Mouse (Mus musculus) ovary, postnatal 10 days (tissue): ENCODE measurements around the gene U2af1l4.

ENCODE experiments used
- DNase-seq: peaks from one replicate; pipeline ENCODE4 v3.0.0; 2022; ENCODE audit warnings: low spot score

The U2af1l4 gene

DNA sequence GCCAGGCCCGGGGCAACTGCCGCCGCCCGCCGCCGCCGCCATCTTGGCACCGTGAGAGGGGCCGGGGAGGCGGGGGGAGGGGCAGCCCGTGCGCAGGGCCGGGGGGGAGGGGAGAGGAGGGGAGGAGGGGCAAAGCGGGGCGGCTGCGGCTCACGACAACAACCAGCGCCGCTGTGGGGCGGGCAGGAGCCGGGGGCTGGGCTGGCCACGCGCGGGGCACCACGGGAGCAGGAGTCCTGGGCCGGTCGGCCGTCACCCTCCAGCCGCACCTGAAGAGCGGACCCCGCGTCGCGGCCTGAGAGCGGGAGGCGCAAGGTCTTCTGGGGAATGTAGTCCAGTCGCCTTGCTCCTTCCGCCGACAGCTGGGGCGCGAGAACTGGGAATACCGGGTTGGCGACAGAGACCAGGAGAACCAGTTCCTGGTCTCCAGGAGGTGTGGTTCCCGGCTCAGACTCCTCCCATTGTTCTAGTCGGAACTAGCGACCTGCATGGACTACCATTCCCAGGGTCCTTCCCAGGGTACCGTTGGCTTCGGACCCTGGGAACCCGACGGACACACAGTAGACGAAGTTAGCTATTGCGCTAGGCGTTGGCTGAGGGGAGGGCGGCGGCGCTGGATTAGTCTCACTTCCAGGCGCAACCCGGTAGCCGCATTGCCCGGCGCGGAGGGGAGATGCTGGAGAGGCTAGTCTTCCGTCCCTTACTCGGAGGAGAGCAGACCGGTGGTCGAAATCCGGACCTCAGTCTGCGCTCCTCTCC lies 25.8 kb downstream of the U2af1l4 start, which contains the start of gene Kmt2b:
Gene Kmt2b (minus strand): TSS at position 51 of the 759 bp plus-strand sequence.
- peak; percentile 89 for DNase-seq

DNA sequence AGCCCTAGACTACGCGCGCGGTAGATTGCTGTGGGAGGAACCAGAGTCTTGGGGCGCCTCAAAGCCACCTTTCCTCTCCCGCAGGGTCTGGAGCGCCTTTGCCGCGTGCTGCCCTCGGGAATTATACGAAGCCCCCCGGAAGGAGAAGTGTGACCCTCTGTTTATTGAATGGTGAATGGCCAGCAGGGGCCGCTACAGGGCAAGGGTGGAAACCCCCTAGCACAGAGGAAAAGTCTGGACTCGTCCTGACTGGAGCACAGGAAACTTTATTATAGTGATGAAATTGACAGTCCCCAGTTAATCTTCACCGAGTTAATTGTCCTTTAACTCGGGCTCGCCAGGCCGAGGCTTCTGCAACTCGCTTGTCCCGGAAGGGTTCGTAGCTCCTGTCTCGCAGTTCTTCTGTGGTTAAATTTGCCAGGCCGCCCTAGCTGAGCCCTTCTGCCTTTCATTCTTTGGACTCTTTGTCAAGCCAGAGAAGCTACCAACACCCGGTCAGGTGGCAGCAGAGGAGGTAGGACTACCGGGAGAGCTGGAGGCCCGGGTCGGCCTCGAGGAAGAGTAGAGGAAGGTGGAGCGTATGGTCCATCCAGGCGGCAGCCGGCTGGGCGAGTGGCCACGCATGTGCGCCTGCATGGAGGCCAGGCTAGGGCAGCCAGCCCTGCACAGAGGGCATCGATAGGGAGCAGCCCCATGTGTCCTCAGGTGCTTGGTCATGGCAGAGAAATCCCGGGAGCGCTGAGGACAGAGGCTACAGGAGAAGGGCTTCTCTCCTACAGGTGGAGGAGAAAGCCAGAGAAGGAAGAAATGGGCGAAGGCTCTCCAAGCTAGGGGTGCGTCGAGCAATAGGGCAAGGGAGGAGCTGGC lies 26.6 kb downstream of the U2af1l4 start:
- DNase-seq: peak; percentile 69

DNA sequence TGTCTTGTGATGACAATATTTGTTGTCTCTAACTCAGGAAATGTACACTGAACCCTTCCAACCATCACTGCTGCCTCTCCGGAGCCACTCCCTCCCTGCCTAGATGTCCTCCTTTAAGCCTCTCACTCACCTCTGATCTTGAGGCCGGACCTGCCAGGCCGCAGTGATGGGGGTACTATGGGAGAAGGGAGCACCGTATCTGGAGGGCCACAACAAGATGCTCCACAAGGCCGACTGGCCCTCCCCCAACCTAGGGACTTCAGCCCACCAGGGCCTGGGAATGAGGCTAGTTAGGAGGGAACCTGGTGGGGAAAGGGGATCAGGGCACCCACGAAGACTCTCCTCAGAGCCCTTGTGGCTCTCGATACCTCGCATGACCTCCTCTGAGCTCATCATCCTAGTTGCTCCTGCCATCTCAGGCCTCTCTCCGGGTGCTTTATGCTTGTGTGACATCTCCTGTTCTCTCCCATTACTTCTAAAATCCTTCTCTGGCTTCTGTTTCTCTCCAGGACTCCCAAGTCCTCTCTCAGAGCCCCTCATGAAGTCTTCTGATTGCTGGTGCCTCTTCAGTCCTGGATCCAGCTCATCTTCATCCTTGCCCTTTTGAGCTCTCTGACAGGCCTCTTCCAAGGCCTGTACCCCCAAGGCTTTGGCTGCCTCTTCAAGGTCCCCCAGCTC lies 28.0 kb downstream of the U2af1l4 start:
- DNase-seq: no peak

DNA sequence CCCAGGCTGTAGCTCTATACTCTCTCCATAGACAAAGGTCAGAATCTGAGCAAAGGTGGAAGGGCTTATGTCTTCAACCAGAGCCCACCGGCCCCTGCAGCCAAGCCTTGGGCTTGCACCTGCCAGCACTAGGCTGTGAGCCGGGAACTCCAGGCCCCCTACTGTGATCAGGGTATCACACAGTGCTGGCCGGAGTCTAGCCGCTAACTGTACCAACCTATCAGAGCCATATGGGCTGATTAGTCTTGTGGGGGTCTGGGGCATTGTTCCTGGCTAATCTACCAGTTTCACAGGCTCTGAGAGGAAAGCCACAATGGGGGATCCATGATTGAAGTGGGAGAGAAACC lies 28.5 kb downstream of the U2af1l4 start:
- DNase-seq: no peak

DNA sequence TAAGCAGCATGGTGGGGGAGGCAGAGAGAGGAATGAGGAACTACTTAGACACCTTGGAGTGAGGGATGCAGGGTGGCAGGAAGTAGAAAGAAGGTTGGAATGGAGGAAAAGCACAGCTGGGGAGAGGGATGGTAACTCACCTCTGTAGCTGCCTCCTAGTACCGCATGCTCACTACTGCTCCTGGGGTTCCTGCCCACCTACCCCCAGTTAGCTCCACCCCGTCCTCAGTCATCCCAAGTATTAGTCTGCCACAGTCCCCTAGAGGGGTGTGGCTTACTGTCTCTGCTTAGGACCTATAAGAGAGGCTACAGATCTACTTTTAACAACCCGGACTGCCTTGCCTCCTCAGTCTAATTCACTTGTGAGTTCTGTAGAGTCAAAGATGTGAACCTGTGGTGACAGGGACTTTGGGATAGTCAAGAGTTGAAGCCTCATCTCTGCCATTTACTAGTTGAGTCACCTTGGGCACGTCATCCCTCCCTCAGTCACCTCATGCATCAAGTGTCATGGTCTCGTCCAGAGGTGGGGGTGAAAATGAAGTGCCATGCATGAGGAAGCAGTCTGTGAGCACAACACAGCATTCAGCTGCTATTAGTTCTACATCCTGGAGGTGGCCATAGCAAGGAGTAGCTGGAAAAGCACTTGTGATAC lies 29.8 kb downstream of the U2af1l4 start:
- DNase-seq: no peak

DNA sequence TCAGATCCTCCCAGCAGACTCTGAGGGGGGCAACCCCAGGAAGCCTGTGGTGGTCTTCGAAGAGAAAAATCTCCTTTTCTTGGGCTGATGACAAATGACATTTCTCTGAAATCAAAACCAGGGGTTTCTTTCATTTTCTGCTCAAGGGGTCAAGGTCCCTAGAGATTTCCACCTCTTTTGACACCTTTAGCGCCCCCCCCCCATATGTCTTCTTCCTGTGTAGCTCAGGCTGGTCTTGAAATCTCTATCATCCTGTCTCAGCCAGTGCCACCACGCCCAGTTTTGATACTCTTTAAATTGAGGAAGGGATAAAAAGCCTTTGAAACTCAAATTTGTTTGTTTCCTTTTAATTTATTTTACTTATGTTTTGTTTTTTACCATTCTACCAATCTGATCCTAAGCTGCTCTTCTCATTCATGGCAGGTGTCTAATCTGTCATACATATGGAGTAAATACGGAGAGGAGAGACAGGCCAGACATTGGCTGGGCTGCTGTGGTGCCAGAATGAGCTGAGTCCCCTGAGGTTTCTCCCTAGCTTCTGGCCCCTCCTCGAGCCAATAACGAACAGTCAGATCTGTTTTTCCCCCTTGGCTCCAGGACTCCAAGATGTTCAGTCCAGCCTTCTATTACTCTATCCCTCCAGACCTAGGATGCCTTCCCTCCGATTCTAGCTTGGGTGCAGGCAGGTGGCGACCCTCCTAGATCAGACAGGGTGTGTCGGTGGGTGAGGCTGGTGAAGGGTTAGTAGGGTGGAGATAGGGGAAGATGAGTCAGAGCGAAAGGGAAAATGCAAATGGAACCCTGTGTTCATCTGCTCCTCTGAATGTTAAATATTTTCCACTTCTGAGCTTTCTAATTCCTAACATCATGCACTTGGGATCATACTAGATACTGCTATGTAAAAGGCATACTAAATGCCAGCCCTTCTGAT lies 30.7 kb downstream of the U2af1l4 start:
- DNase-seq: no peak

DNA sequence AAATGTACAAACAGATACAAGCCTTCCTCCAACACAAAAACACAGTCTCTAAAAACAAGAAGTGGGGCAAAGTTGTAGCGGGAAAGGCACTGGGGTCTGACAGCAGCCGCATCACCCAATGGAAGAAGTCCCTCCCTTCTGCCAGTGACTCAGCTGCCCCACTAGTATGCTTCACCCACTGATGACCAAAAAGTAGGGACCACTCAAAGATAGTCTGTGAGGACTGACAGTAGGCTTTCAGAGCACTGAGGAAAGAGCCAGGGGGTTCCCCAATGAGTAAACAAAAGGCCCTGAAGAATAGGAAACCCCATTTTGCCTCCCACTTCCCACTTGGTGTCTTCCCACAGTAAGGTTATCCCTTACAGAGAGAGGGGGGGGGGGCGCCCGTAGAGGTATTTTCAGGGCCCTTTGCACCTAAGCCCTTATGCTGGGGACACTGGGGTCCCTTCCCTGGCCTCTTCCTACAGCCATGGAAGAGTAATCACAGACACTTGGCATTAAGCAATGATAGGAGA lies 31.5 kb downstream of the U2af1l4 start:
- no peak for DNase-seq

DNA sequence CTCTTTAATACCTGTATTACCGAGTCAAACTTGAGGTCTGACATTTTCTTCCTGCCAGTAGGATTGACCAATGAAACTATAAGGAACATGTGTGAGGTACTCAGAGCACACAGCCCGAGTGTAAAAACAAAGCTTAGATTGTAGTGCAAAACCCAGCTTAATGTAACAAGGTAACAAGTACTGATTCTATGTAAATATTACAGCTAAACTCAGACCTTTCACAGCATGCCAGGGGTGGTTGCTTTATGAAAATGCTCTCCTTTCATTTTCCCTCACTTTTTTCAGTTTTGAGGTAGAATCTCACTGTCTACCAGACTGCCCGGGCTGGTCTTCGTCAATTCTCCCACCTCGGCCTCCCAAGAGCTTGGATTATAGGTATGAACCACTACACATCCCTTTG lies 33.0 kb downstream of the U2af1l4 start:
- DNase-seq: no peak

DNA sequence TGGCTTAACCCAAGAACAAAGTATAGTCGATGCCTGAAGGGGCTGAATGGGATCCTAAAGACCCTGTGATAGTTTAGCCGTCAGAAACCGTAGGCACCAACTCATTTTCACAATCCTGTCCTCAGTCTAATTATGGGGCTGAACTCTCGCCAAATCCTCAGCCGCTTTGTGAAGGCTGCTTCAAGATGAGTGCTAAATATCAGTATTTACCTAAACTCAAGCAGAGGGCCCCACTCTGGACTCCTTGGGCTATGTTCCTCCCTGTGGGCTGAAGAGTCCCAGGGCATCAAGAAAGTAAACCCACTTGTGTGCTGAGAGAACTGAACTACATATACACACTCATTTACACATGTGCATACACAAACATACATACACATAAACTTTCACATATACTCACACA lies 33.7 kb downstream of the U2af1l4 start:
- DNase-seq: no peak

DNA sequence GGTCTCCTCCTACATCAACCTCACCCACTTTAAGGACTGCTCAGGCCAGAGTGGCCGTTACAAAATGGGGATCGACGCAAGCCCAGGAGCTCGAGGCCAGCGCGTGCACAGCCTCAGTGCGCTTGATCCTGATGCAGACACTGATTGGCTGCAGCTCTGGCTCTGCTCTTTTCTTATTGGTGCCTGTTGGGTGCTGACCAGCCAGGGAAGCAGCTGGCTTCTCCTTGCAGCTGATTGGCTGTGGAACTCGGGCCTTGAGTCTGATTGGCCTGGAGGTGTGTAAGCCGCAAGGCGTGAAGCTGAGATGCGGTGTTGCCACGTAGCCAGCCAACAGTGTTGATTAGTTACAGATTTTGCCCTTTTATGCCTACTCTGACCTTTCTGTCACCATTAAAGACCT lies 35.7 kb downstream of the U2af1l4 start, which contains the start of gene Zbtb32:
Gene Zbtb32 (minus strand): TSS at position 124 of the 400 bp plus-strand sequence.
- no peak for DNase-seq

DNA sequence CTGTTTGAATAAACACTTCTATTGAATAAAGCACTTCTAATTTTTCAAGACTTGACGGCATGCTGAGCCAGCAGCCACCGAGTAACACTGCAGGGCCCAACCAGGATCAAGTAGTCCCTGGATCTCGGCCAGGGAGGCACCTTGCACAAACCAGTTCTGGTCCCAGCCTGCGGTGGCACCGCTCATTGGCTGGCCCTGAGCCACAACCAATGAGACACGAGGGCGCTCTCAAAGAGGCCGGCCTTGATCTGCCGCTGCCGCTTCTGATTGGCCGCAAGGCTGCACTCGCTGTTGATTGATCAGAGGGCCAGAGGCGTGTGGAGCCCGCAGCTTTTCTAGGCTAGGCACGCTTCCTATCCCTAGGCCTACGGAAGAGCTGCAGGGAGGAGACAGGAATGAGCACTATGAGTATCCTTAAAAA lies 36.8 kb downstream of the U2af1l4 start:
- DNase-seq: peak; percentile 62

DNA sequence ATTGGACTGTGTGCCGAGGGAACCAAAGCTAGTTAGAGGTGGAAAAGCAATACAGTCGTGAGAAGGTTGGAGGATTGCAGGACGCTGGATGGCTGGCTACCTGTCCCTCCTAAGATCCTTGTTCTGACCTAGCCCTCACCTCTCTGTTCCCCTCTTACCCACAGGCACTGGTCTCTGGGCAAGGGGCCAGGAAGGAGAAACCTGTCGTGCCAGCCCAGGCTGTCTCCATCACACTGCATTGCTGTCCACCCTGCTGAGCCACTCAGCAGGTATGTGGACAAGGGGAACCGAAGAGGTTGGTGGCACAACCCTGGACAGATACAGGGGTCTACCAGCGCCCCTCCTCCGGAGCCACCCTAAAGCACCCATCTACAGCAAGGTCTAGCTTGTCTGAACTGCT lies 37.5 kb downstream of the U2af1l4 start:
- DNase-seq: no peak

DNA sequence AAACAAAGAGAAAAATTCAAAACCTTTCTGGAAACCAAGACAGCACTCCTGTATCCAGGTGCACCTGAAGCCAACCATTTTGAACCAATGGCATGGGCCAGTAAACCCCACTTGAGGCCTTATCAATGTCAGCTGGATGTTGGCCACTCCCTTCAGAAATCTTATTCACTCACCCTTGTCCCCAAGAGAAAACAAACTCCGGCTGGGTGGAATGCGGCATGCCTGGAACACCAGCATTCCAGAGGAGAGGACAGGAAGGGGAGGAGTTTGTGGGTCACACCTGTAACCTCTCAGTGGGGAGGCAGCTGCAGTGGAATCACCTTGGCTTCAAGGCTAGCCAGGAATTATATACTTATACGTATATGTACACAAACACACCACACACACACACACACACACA lies 39.5 kb downstream of the U2af1l4 start:
- DNase-seq: no peak

DNA sequence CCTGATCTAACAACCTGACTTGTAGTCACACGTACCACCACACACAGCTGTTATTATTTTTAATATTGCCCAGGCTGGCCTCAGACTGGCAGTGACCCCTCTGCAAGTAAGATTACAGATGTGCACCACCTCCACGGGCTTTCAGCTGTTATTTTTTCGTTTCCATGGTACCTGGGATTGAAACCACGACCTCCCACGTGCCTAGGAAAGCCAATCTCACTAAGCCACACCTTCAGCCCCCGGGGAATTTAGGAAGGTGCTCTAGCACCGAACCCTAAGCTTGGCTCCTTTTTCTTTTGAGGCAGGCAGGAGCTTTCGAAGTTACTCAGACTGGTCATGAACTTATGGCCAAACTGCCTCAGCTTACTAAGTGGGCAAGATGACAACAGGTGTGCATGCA lies 41.3 kb downstream of the U2af1l4 start:
- DNase-seq: no peak

DNA sequence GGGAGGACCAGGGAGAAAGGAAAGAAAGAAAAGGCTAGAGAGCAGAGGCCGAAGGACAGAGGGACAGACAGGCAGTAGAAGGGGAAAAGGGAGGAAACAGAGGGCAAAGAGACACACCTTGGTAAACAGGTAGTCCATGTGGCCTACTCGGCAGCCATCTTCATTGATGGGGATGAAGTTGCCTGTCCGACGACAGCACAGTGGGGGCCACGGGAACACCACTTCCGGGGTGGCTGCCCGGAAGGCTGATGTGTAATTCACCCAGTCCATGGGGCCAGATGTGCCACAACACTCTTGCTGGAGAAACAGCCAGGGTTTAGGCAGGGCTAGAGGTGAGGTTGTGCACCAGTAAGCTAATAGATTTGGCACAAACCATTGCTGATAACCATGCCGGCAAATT lies 41.8 kb downstream of the U2af1l4 start:
- no peak for DNase-seq

DNA sequence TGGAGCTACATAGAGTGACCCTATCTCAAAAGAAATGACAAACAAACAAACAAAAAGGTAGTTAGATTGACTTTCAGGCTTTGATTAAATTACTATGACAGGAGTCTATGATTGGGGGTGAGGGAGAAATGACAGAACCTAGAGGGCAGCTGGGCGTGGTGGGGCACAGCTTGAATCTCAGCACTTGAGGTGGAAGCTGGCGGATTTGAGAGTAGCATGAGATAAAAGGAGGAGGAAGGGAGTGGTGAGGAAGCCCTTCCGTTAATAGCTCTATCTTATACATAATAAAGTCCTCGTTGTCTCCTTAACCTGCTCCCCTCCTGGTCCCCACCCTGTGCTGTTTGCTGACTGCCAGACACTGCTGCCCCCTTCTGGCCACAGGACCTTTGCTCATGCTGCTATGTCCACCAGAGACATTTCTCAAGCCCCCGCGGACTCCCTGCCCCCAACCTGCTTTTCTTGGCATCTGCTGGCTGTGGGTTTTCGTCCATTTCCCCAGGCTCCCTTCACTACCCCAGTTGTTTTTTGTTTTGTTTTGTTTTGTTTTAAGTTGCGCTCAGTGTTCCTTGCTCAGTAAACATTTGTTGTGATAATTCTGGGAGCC lies 44.7 kb downstream of the U2af1l4 start:
- DNase-seq: no peak

DNA sequence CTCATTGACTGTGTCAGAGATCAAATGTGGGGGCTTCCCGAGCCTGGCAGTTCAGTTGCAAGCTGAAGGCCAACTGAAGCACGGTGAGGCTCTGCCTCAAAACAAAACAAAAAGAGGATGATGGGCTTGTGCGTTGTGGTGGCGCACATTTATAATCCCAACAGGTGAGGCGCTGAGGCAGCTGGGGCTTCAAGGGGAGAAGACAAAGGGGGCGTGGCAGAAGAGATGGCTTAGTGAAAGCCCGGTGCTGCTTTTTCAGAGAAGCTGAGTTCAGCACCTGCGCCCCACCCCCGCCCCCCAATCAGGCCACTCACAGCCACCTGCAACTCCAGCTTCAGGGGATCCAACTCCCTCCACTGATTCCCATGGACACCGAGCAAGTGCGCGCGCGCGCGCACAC lies 45.4 kb downstream of the U2af1l4 start:
- no peak for DNase-seq

DNA sequence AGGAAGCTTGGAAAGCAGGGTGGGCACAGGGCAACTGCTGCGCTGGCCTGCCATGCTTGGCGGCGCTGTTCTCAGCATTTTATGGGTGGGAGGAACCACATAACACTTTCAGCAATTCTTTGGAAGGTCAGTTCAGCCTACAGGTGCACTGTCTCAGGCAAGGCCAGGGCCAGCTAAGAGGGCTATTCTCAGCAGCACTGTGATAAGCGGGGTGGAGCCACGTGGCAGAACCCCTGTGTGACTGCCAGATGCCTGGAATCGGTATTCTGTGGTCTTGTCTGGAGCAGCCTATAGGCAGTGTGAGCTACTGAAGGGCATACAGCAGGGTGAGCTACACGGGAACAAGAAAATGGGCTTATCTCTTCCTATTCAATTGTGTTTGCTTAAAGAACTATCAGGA lies 46.9 kb downstream of the U2af1l4 start:
- no peak for DNase-seq

DNA sequence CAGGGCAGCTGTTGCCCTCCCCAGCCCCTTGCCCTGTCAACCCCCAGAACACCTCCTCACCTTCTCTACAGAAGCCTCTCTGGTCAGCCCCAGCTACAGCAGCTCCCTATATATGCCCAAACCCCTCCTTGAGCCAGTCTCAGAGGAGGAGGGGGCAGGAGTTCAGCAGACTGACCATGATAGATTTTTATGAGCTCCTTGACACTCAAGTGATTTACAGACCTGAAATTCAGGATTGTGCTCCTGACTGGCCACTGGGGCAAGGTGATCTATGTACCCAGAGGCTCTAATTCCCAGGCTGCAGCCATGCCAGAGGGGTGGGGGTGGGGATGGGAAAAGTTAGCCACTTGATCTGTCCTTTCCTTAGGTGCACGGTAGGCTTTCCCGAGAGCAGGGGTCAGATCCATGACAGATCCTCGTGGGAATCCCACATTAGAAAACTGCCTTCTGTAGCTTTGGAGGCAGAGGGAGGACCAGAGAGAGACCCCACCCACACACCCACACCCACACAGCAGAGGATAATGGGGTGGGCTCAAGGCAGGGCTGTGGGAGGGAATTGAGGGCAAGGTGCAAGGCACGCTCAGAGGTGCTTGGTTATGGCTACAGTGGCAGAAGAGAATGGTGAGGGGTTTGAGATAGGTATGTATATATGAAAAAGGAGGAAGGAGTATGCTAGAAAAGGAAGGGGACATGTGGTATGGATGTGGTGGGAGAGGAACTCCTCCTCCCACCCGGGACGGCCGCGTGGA lies 49.7 kb downstream of the U2af1l4 start, which contains the start of gene Upk1a:
Gene Upk1a (minus strand): TSS at position 194 of the 749 bp plus-strand sequence.
- no peak for DNase-seq
